Mouse (Mus musculus) Patski (cell line): ENCODE measurements around the gene Zbtb32. TPM values are rescaled to one million over a fixed set of nuclear protein-coding genes. Genes with fewer than 3 reads are reported as not detected.
A peak's percentile ranks its signal among the peaks of the same experiment; 100 is the strongest.

Experiments used
- ATAC-seq: fragments of 100-300 bp; one replicate; pipeline ENCODE4 v1.8.0; 2021
- CTCF ChIA-PET: fragments of 350-600 bp; sonication (Branson Sonifier 250); formaldehyde crosslinking; loops from one replicate; lab custom pipeline; 2022; ENCODE audit warnings: inconsistent platforms; lab: Charles Lee
- POLR2A ChIA-PET: fragments of 350-600 bp; sonication (Branson Sonifier 250); formaldehyde crosslinking; loops from one replicate; lab custom pipeline; 2022; ENCODE audit warnings: antibody characterized with exemption, inconsistent platforms; lab: Charles Lee
- DNase-seq: peaks from one replicate; pipeline ENCODE4 v3.0.0-alpha.2; 2011; ENCODE audit warnings: low read depth, low spot score
- H3K27me3 ChIP-seq: fragments of 371-371 bp; one replicate; pipeline ENCODE4 v1.5.1; 2021
- CTCF ChIP-seq: fragments of 100-300 bp; IDR thresholded peaks from one replicate; pipeline ENCODE4 v1.5.1; 2021
- in situ Hi-C: fragments of 300-500 bp; cut with MboI; formaldehyde crosslinking; loops from 3 replicates; pipeline ENCODE4 v1.11.1; 2018; ENCODE audit warnings: low pct_unique_long_range_greater_than_20kb, mixed read lengths
- polyA plus RNA-seq: library from polyadenylated mRNA; unstranded; gene quantifications from one replicate; pipeline ENCODE4 v1.2.3, GENCODE M21; 2021

Zbtb32 gene
- polyA plus RNA-seq, 1 experiment from 2014 or later = 1.9 TPM

- POLR2A ChIA-PET = interaction anchor here (0.5 to 1.5 kb wide), 3 partner anchors 8 to 202 kb away, joined by 3 read pairs; no protein-coding TSS in a partner anchor
- CTCF ChIA-PET = no interaction called here
- in situ Hi-C loops = loop anchor here (10.0 kb wide), 1 partner anchor 1735 kb away; the partner anchor contains the start of gene Ech1
- ATAC-seq (peak; percentile 83), DNase-seq (peak; percentile 95)
- no peak for TF ChIP-seq CTCF
- H3K27me3 ChIP-seq = no peaks in the 10 kb centered on the region
Observed at GRCm38 (mm10) chr7:30559443-30559954, 39.2 kb downstream of the Zbtb32 start, which contains the start of gene Lin37. Gene Lin37, minus strand, starts transcription at chr7:30559838.

- ChIA-PET POLR2A (interaction anchor here (1.1 to 1.5 kb wide), 2 partner anchors 9 to 19 kb away, joined by 3 read pairs; no protein-coding TSS in a partner anchor), CTCF (no interaction called here)
- DNase-seq (no peak), ATAC-seq (no peak)
- in situ Hi-C loops = loop anchor here (10.0 kb wide), 1 partner anchor 1734 kb away; the partner anchor contains the start of gene Ech1
- H3K27me3 ChIP-seq = no peaks in the 10 kb centered on the region
- no peak for TF ChIP-seq CTCF
Observed at GRCm38 (mm10) chr7:30558656-30559442, 39.9 kb downstream of the Zbtb32 start.

GRCm38 (mm10) chr7:30557901-30558514 is 40.7 kb downstream of the Zbtb32 start:
- CTCF ChIA-PET = interaction anchor here (1.8 kb wide), 1 partner anchor 16 kb away, joined by 5 read pairs; no protein-coding TSS in a partner anchor
- POLR2A ChIA-PET = interaction anchor here (1.2 to 1.5 kb wide), 3 partner anchors 10 to 30 kb away, joined by 3 to 5 read pairs (median 3); partner anchors contain the start of gene Kmt2b
- DNase-seq = no peak

GRCm38 (mm10) chr7:30556894-30557536 is 41.7 kb downstream of the Zbtb32 start:
- ATAC-seq (no peak), DNase-seq (no peak)
- CTCF ChIA-PET = interaction anchor here (1.8 kb wide), 1 partner anchor 17 kb away, joined by 5 read pairs; no protein-coding TSS in a partner anchor
- POLR2A ChIA-PET = interaction anchor here (1.2 to 1.3 kb wide), 2 partner anchors 19 to 31 kb away, joined by 3 to 5 read pairs; partner anchors contain the start of gene Kmt2b
- in situ Hi-C loops = loop anchor here (10.0 kb wide), 1 partner anchor 1732 kb away; the partner anchor contains the start of gene Ech1
- no peak for TF ChIP-seq CTCF
- no peaks in the 10 kb centered on the region for H3K27me3 ChIP-seq

More at GRCm38 (mm10) chr7:30557901-30558514, 40.7 kb downstream of the Zbtb32 start:
- no peak for TF ChIP-seq CTCF
- H3K27me3 ChIP-seq = no peaks in the 10 kb centered on the region
- no peak for ATAC-seq
- in situ Hi-C loops = loop anchor here (10.0 kb wide), 1 partner anchor 1733 kb away; the partner anchor contains the start of gene Ech1

GRCm38 (mm10) chr7:30553810-30554584 is 44.7 kb downstream of the Zbtb32 start:
- in situ Hi-C loops = loop anchor here (10.0 kb wide), 1 partner anchor 1729 kb away; the partner anchor contains the start of gene Ech1
- no peaks in the 10 kb centered on the region for H3K27me3 ChIP-seq
- CTCF ChIA-PET = interaction anchor here (1.8 kb wide), 1 partner anchor 18 kb away, joined by 6 read pairs; no protein-coding TSS in a partner anchor
- DNase-seq (no peak), ATAC-seq (no peak)
- POLR2A ChIA-PET = no interaction called here
- TF ChIP-seq CTCF = no peak

- ATAC-seq (no peak), DNase-seq (no peak)
- no peak for TF ChIP-seq CTCF
- ChIA-PET CTCF (interaction anchor here (0.8 to 1.8 kb wide), 3 partner anchors 16 to 62 kb away, joined by 3 to 6 read pairs (median 6); no protein-coding TSS in a partner anchor), POLR2A (interaction anchor here (0.7 to 1.0 kb wide), 3 partner anchors 10 to 32 kb away, joined by 3 read pairs; partner anchors contain the start of genes Gm49396 and U2af1l4)
- in situ Hi-C loops = loop anchor here (10.0 kb wide), 1 partner anchor 1728 kb away; the partner anchor contains the start of gene Ech1
- H3K27me3 ChIP-seq = no peaks in the 10 kb centered on the region
Observed at GRCm38 (mm10) chr7:30553021-30553589, 45.6 kb downstream of the Zbtb32 start.

- in situ Hi-C loops = loop anchor here (10.0 kb wide), 1 partner anchor 1728 kb away; the partner anchor contains the start of gene Ech1
- TF ChIP-seq CTCF = no peak
- CTCF ChIA-PET = interaction anchor here (0.8 to 1.8 kb wide), 4 partner anchors 16 to 61 kb away, joined by 3 to 6 read pairs (median 6); no protein-coding TSS in a partner anchor
- DNase-seq = peak; percentile 94
- peak; percentile 97 for ATAC-seq
- no peaks in the 10 kb centered on the region for H3K27me3 ChIP-seq
- POLR2A ChIA-PET = interaction anchor here (0.7 to 1.0 kb wide), 3 partner anchors 10 to 33 kb away, joined by 3 read pairs; partner anchors contain the start of genes Gm49396 and U2af1l4
Observed at GRCm38 (mm10) chr7:30552102-30553020, 46.3 kb downstream of the Zbtb32 start, which contains the start of the genes Hspb6 and Proser3. Gene Hspb6, plus strand, starts transcription at chr7:30552178. Gene Proser3, minus strand, starts transcription at chr7:30552299.
